Mouse (Mus musculus): ENCODE measurements around the gene Kctd10. TPM values are rescaled to one million over a fixed set of nuclear protein-coding genes. Genes with fewer than 3 reads are reported as not detected.

Kctd10 gene
- polyA plus RNA-seq, 1 experiment from 2014 or later: 124 TPM

GRCm38 (mm10) chr5:114410429-114410828 is 30.1 kb upstream of the Kctd10 start:
- H3K36me3 ChIP-seq: peaks cover 100% of the 10 kb centered on the region

GRCm38 (mm10) chr5:114408846-114409245 is 28.5 kb upstream of the Kctd10 start:
- no peak for DNase-seq (ENCODE audit: low spot score)
- no peaks in the 10 kb centered on the region for H3K9me3 ChIP-seq
- 94% methylated on average over 11 of the region's 11 CpGs for WGBS
- H3K27me3 ChIP-seq (ENCODE audit: insufficient read depth, poor library complexity, severe bottlenecking): no peaks in the 10 kb centered on the region
- peaks cover 100% of the 10 kb centered on the region for H3K36me3 ChIP-seq
- no peak overlapping the region for H3K4me3 ChIP-seq
- 0 out of 2 replicates have a peak, but pooled peaks cover 6% of the 10 kb centered on the region for H3K4me1 ChIP-seq (replicated peaks)
- H3K27ac ChIP-seq: no peak overlapping the region

More at GRCm38 (mm10) chr5:114410429-114410828, 30.1 kb upstream of the Kctd10 start:
- no peak overlapping the region for H3K27ac ChIP-seq
- H3K4me1 ChIP-seq (replicated peaks): 0 out of 2 replicates have a peak, but pooled peaks cover 6% of the 10 kb centered on the region
- no peaks in the 10 kb centered on the region for H3K27me3 ChIP-seq (ENCODE audit: insufficient read depth, poor library complexity, severe bottlenecking)
- WGBS: 93% methylated on average over 13 of the region's 13 CpGs
- DNase-seq (ENCODE audit: low spot score): no peak
- H3K4me3 ChIP-seq: no peak overlapping the region
- H3K9me3 ChIP-seq: no peaks in the 10 kb centered on the region

GRCm38 (mm10) chr5:114407810-114408209 is 27.5 kb upstream of the Kctd10 start:
- DNase-seq (ENCODE audit: low spot score): no peak
- 95% methylated on average over 9 of the region's 9 CpGs for WGBS
- Histone ChIP-seq H3K9me3 (no peaks in the 10 kb centered on the region), H3K27ac (no peak overlapping the region), H3K4me1 (replicated peaks) (0 out of 2 replicates have a peak, but pooled peaks cover 6% of the 10 kb centered on the region), H3K4me3 (no peak overlapping the region), H3K27me3 (ENCODE audit: insufficient read depth, poor library complexity, severe bottlenecking) (no peaks in the 10 kb centered on the region), H3K36me3 (peaks cover 100% of the 10 kb centered on the region)

- no peaks in the 10 kb centered on the region for H3K27me3 ChIP-seq (ENCODE audit: insufficient read depth, poor library complexity, severe bottlenecking)
- H3K4me3 ChIP-seq: no peak overlapping the region
- peaks cover 100% of the 10 kb centered on the region for H3K36me3 ChIP-seq
- H3K27ac ChIP-seq: no peak overlapping the region
- WGBS: 93% methylated on average over 10 of the region's 10 CpGs
- DNase-seq (ENCODE audit: low spot score): no peak
- 0 out of 2 replicates have a peak, but pooled peaks cover 6% of the 10 kb centered on the region for H3K4me1 ChIP-seq (replicated peaks)
- H3K9me3 ChIP-seq: no peaks in the 10 kb centered on the region
Measured at GRCm38 (mm10) chr5:114407269-114407668, 27.0 kb upstream of the Kctd10 start.

GRCm38 (mm10) chr5:114406592-114406991 is 26.3 kb upstream of the Kctd10 start:
- Histone ChIP-seq H3K4me3 (no peak overlapping the region), H3K36me3 (peaks cover 100% of the 10 kb centered on the region), H3K27ac (no peak overlapping the region), H3K4me1 (replicated peaks) (no peaks in the 10 kb centered on the region), H3K27me3 (ENCODE audit: insufficient read depth, poor library complexity, severe bottlenecking) (no peaks in the 10 kb centered on the region), H3K9me3 (no peaks in the 10 kb centered on the region)
- no peak for DNase-seq (ENCODE audit: low spot score)
- WGBS: 95% methylated on average over 14 of the region's 14 CpGs

- H3K4me1 ChIP-seq (replicated peaks): no peaks in the 10 kb centered on the region
- no peak overlapping the region for H3K4me3 ChIP-seq
- H3K27ac ChIP-seq: no peak overlapping the region
- H3K9me3 ChIP-seq: no peaks in the 10 kb centered on the region
- no peak for DNase-seq (ENCODE audit: low spot score)
- peaks cover 99% of the 10 kb centered on the region for H3K36me3 ChIP-seq
- 87% methylated on average over 9 of the region's 9 CpGs for WGBS
- no peaks in the 10 kb centered on the region for H3K27me3 ChIP-seq (ENCODE audit: insufficient read depth, poor library complexity, severe bottlenecking)
Measured at GRCm38 (mm10) chr5:114393169-114393568, 12.9 kb upstream of the Kctd10 start.

GRCm38 (mm10) chr5:114384448-114384847 is 4.1 kb upstream of the Kctd10 start:
- Histone ChIP-seq H3K27me3 (ENCODE audit: insufficient read depth, poor library complexity, severe bottlenecking) (no peaks in the 10 kb centered on the region), H3K4me1 (replicated peaks) (peaks cover 20% of the 10 kb centered on the region), H3K9me3 (peaks cover 3% of the 10 kb centered on the region; the same call in 1 of the 2 replicates), H3K27ac (no peak overlapping the region), H3K36me3 (peaks cover 64% of the 10 kb centered on the region), H3K4me3 (no peak overlapping the region)
- no peak for DNase-seq (ENCODE audit: low spot score)
- 95% methylated on average over 8 of the region's 8 CpGs for whole genome bisulfite sequencing

GRCm38 (mm10) chr5:114383184-114383904 is 3.0 kb upstream of the Kctd10 start:
- Histone ChIP-seq H3K4me3 (no peak overlapping the region), H3K27me3 (ENCODE audit: insufficient read depth, poor library complexity, severe bottlenecking) (no peaks in the 10 kb centered on the region), H3K9me3 (peaks cover 3% of the 10 kb centered on the region; the same call in 1 of the 2 replicates), H3K36me3 (peaks cover 53% of the 10 kb centered on the region), H3K4me1 (replicated peaks) (peaks cover 31% of the 10 kb centered on the region), H3K27ac (no peak overlapping the region)
- WGBS: 78% methylated on average over 9 of the region's 9 CpGs
- DNase-seq (ENCODE audit: low spot score): peak; percentile 52

- Histone ChIP-seq H3K27me3 (ENCODE audit: insufficient read depth, poor library complexity, severe bottlenecking) (no peaks in the 10 kb centered on the region), H3K27ac (peak overlapping the region; percentile 98), H3K4me1 (replicated peaks) (peaks cover 46% of the 10 kb centered on the region), H3K36me3 (peaks cover 38% of the 10 kb centered on the region), H3K4me3 (peak overlapping the region; percentile 96), H3K9me3 (peaks cover 3% of the 10 kb centered on the region; the same call in 1 of the 2 replicates)
- WGBS: 0% methylated on average over 18 of the region's 18 CpGs
- DNase-seq (ENCODE audit: low spot score): no peak
Measured at GRCm38 (mm10) chr5:114381013-114381351, 674 bp upstream of the Kctd10 start.

- H3K9me3 ChIP-seq: peaks cover 3% of the 10 kb centered on the region; the same call in 1 of the 2 replicates
- 2% methylated on average over 20 of the region's 20 CpGs for WGBS
- no peaks in the 10 kb centered on the region for H3K27me3 ChIP-seq (ENCODE audit: insufficient read depth, poor library complexity, severe bottlenecking)
- peak overlapping the region; percentile 96 for H3K4me3 ChIP-seq
- DNase-seq (ENCODE audit: low spot score): no peak
- H3K36me3 ChIP-seq: peaks cover 38% of the 10 kb centered on the region
- peaks cover 55% of the 10 kb centered on the region for H3K4me1 ChIP-seq (replicated peaks)
- H3K27ac ChIP-seq: peak overlapping the region; percentile 98
Measured at GRCm38 (mm10) chr5:114379763-114380162, 545 bp downstream of the Kctd10 start.

- H3K9me3 ChIP-seq: peaks cover 3% of the 10 kb centered on the region; the same call in 1 of the 2 replicates
- peak overlapping the region; percentile 96 for H3K4me3 ChIP-seq
- DNase-seq (ENCODE audit: low spot score): no peak
- peaks cover 39% of the 10 kb centered on the region for H3K36me3 ChIP-seq
- peak overlapping the region; percentile 98 for H3K27ac ChIP-seq
- WGBS: 55% methylated on average over 6 of the region's 6 CpGs
- H3K4me1 ChIP-seq (replicated peaks): peaks cover 60% of the 10 kb centered on the region
- no peaks in the 10 kb centered on the region for H3K27me3 ChIP-seq (ENCODE audit: insufficient read depth, poor library complexity, severe bottlenecking)
Measured at GRCm38 (mm10) chr5:114378936-114379335, 1.4 kb downstream of the Kctd10 start.

- H3K4me1 ChIP-seq (replicated peaks): peaks cover 66% of the 10 kb centered on the region
- H3K27me3 ChIP-seq (ENCODE audit: insufficient read depth, poor library complexity, severe bottlenecking): no peaks in the 10 kb centered on the region
- peak overlapping the region; percentile 96 for H3K4me3 ChIP-seq
- 77% methylated on average over 10 of the region's 10 CpGs for WGBS
- peaks cover 3% of the 10 kb centered on the region; the same call in 1 of the 2 replicates for H3K9me3 ChIP-seq
- H3K36me3 ChIP-seq: peaks cover 41% of the 10 kb centered on the region
- 0 out of 2 replicates have a peak overlapping the region, but pooled peaks have one; percentile 98 for H3K27ac ChIP-seq
- DNase-seq (ENCODE audit: low spot score): no peak
Measured at GRCm38 (mm10) chr5:114378177-114378920, 2.0 kb downstream of the Kctd10 start.
